Mouse (Mus musculus) lung, embryonic 14.5 days (tissue): Measurements from ENCODE around the gene Rccd1. TPM values are rescaled to one million over a fixed set of nuclear protein-coding genes. Genes with fewer than 3 reads are reported as not detected.

Experiments used
- ATAC-seq: fragments of 200-750 bp; cut with Nextera tagmentation; 2 replicates; pipeline ENCODE4 v1.8.0; 2017; ENCODE audit warnings: mild to moderate bottlenecking, moderate TSS enrichment, moderate library complexity; ENCODE audit not compliant: insufficient read depth
- DNase-seq: peaks from one replicate; pipeline ENCODE4 v3.0.0-alpha.2; 2015
- H3K27ac ChIP-seq: fragments of 300-500 bp; sonication (generic); 2 replicates; pipeline ENCODE4 v1.5.1; 2014; ENCODE audit warnings: low read depth, mild to moderate bottlenecking, moderate library complexity
- H3K27me3 ChIP-seq: fragments of 300-500 bp; sonication (generic); 2 replicates; pipeline ENCODE4 v1.6.1; 2014; ENCODE audit warnings: low read length, control low read depth; ENCODE audit not compliant: insufficient read depth
- H3K36me3 ChIP-seq: fragments of 300-500 bp; sonication (generic); 2 replicates; pipeline ENCODE4 v1.6.1; 2014; ENCODE audit warnings: control low read depth; ENCODE audit not compliant: insufficient read depth
- H3K4me1 ChIP-seq: fragments of 300-500 bp; sonication (generic); 2 replicates; pipeline ENCODE4 v1.6.1; 2014; ENCODE audit warnings: antibody characterized with exemption, control low read depth; ENCODE audit not compliant: insufficient read depth
- H3K4me2 ChIP-seq: fragments of 300-500 bp; sonication (generic); 2 replicates; pipeline ENCODE4 v1.6.1; 2014; ENCODE audit warnings: mild to moderate bottlenecking
- H3K4me3 ChIP-seq: fragments of 300-500 bp; sonication (generic); 2 replicates; pipeline ENCODE4 v1.5.1; 2014; ENCODE audit warnings: low read depth, low read length
- H3K9ac ChIP-seq: fragments of 300-500 bp; sonication (generic); 2 replicates; pipeline ENCODE4 v1.6.1; 2014
- H3K9me3 ChIP-seq: fragments of 300-500 bp; sonication (generic); 2 replicates; pipeline ENCODE4 v1.6.1; 2016; ENCODE audit warnings: low read depth, low read length, control low read depth
- CTCF ChIP-seq: IDR thresholded peaks from 2 replicates; pipeline ENCODE4 v1.5.1; 2016; ENCODE audit warnings: antibody characterized with exemption, low read depth
- WGBS: fragments of 180-500 bp; shearing (Covaris S2); extraction: QIAGEN DNeasy Blood & Tissue Kit; methylation state at CpG from one replicate; pipeline ENCODE4 v1.1.7; 2014; 5-methylcytosine and 5-hydroxymethylcytosine counted together
- polyA plus RNA-seq: library from polyadenylated mRNA; unstranded; fragments of >200 nt; fragmentation: Nextera tagmentation; extraction: Ambion mirVana; gene quantifications from 2 replicates; pipeline ENCODE4 v1.2.1, GENCODE M21; 2014

Gene Rccd1
- polyA plus RNA-seq, 1 experiment from 2014 or later = 11.0 TPM

GRCm38 (mm10) chr7:80287736-80288135 is 36.5 kb downstream of the Rccd1 start:
- no peak overlapping the region for H3K4me2 ChIP-seq
- DNase-seq = no peak
- TF ChIP-seq CTCF = no peak
- WGBS = 76% methylated on average over 10 of the region's 10 CpGs
- H3K27ac ChIP-seq = no peak overlapping the region
- H3K9me3 ChIP-seq = no peaks in the 10 kb centered on the region
- H3K36me3 ChIP-seq = peaks cover 72% of the 10 kb centered on the region
- H3K4me3 ChIP-seq = no peak overlapping the region
- H3K4me1 ChIP-seq = no peaks in the 10 kb centered on the region
- ATAC-seq = no peak
- H3K9ac ChIP-seq = no peak overlapping the region
- no peaks in the 10 kb centered on the region for H3K27me3 ChIP-seq

- ATAC-seq = no peak
These were observed 38.5 kb downstream of the Rccd1 start for GRCm38 (mm10) chr7:80285725-80286124.

DNA sequence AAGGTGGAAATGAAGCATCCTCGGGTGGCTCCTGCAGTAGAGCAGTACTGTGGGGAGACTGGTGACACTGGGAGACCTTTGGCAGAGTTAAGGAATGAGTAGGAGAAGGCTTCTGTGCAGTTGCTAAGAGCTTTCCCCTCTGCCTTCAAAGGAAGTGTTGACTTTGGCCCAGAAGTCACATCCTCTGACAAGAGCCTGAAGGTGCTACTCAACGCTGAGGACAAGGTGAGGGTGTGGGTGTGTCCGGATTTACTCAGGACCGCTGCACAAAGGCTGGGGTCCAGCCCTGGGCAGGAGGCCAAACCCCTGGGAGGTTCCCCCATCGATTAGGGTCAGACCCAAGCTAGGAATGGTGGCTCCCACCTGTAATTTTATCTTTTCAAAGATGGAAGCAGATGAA is 39.9 kb downstream of the Rccd1 start:
- no peak for TF ChIP-seq CTCF
- Histone ChIP-seq H3K27me3 (no peaks in the 10 kb centered on the region), H3K27ac (no peak overlapping the region), H3K9me3 (no peaks in the 10 kb centered on the region), H3K9ac (no peak overlapping the region), H3K4me2 (no peak overlapping the region), H3K4me1 (no peaks in the 10 kb centered on the region), H3K36me3 (peaks cover 68% of the 10 kb centered on the region), H3K4me3 (no peak overlapping the region)
- 72% methylated on average over 5 of the region's 5 CpGs for WGBS
- ATAC-seq (no peak), DNase-seq (no peak)

More at GRCm38 (mm10) chr7:80285725-80286124, 38.5 kb downstream of the Rccd1 start:
- TF ChIP-seq CTCF = no peak
- Histone ChIP-seq H3K4me1 (no peaks in the 10 kb centered on the region), H3K4me2 (no peak overlapping the region), H3K4me3 (no peak overlapping the region), H3K9ac (no peak overlapping the region), H3K27me3 (no peaks in the 10 kb centered on the region), H3K9me3 (no peaks in the 10 kb centered on the region), H3K27ac (no peak overlapping the region), H3K36me3 (peaks cover 72% of the 10 kb centered on the region)
- 88% methylated on average over 6 of the region's 6 CpGs for WGBS
- DNase-seq = no peak

DNA sequence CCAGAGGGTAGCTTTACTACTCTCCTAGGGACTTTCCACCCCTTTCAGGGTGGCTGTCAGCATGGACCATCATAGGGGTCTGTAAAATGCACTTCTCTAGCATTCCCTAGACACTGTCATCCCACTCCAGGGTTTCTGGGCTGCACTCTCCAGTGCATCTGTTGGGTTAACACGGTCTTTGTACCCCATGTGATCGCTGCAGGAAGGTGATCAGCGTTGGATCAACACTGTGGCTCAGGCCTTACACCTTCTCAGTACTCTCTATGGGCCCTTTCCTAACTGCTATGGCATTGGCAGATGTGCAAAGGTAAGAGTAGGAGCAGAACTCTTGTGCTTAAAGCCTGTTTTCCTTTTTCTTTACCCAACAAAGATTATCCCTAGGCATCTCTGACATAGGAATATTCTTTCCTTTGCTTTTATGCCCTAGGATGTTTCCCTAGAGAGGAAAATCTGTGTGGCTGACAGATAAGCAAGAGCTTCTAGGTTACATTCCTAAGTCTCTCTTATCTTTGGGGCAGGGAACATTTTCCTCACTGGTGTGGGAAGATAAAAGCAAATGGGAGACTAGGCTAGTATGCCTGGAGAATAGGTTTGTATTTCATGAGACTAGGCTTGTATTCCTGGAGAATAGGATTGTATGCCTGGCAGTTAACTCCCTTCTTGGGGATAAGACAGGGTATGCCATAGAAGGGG is 40.9 kb downstream of the Rccd1 start:
- no peak for TF ChIP-seq CTCF
- Histone ChIP-seq H3K4me2 (no peak overlapping the region), H3K9me3 (no peaks in the 10 kb centered on the region), H3K9ac (no peak overlapping the region), H3K4me1 (no peaks in the 10 kb centered on the region), H3K36me3 (peaks cover 78% of the 10 kb centered on the region), H3K27ac (no peak overlapping the region), H3K27me3 (no peaks in the 10 kb centered on the region), H3K4me3 (no peak overlapping the region)
- DNase-seq = no peak
- WGBS = 77% methylated on average over 3 of the region's 3 CpGs
- ATAC-seq = no peak

- DNase-seq (no peak), ATAC-seq (no peak)
- Histone ChIP-seq H3K9me3 (no peaks in the 10 kb centered on the region), H3K36me3 (peaks cover 74% of the 10 kb centered on the region), H3K27ac (no peak overlapping the region), H3K4me3 (no peak overlapping the region), H3K27me3 (no peaks in the 10 kb centered on the region), H3K4me1 (no peaks in the 10 kb centered on the region), H3K4me2 (no peak overlapping the region), H3K9ac (no peak overlapping the region)
- 86% methylated on average over 3 of the region's 3 CpGs for WGBS
- TF ChIP-seq CTCF = no peak
These were observed 42.6 kb downstream of the Rccd1 start for GRCm38 (mm10) chr7:80281646-80282045.

DNA sequence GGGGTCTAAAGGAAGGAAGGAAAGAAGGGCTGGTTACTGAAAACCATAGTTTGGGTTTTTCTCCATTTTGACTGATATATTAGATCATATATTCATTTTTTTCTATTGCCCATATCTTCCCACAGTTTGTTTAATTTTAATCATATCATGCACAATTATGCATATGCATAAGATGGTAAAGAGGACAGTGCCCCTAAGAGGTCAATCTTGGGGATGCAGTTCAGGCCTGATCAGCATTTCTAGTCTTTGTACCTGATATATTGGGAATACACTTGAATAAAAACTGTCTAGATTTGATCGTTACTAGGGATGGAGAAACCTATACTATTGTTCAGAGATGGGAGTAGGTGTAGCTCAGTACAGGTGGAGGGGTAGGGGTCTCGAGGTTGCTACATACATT is 43.3 kb downstream of the Rccd1 start:
- no peak overlapping the region for H3K4me3 ChIP-seq
- no peaks in the 10 kb centered on the region for H3K27me3 ChIP-seq
- H3K9me3 ChIP-seq = no peaks in the 10 kb centered on the region
- peaks cover 74% of the 10 kb centered on the region for H3K36me3 ChIP-seq
- 0 out of 2 replicates have a peak, but pooled peaks have one; percentile 8 for TF ChIP-seq CTCF
- H3K9ac ChIP-seq = no peak overlapping the region
- WGBS = 82% methylated on average over 2 of the region's 2 CpGs
- DNase-seq = no peak
- no peak overlapping the region for H3K27ac ChIP-seq
- ATAC-seq = no peak
- H3K4me2 ChIP-seq = no peak overlapping the region
- no peaks in the 10 kb centered on the region for H3K4me1 ChIP-seq

DNA sequence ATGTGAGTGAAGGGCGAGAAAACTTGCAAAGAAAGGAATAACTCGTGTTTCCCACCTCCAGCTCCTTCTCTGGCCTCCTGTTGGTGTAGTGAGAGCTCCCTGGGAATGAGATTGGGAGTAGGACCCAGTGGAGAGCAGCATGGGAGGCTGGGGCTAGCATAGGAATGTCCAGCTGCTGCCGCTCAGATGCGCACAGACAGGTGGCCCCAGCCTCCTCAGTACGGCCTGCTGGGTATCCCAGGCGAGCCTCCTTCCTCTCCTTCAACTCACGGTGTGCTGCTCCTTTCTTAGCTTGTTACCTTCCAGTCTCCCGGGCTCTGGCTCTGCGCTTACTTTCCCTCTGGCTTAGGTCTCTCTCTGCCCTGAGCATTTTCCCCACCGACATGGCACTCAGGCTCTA is 44.2 kb downstream of the Rccd1 start:
- H3K4me2 ChIP-seq = no peak overlapping the region
- H3K36me3 ChIP-seq = peaks cover 72% of the 10 kb centered on the region
- DNase-seq = no peak
- no peaks in the 10 kb centered on the region for H3K27me3 ChIP-seq
- no peak overlapping the region for H3K27ac ChIP-seq
- no peaks in the 10 kb centered on the region for H3K4me1 ChIP-seq
- no peak for ATAC-seq
- H3K4me3 ChIP-seq = no peak overlapping the region
- H3K9ac ChIP-seq = no peak overlapping the region
- no peaks in the 10 kb centered on the region for H3K9me3 ChIP-seq
- TF ChIP-seq CTCF = no peak
- WGBS = 75% methylated on average over 10 of the region's 10 CpGs

DNA sequence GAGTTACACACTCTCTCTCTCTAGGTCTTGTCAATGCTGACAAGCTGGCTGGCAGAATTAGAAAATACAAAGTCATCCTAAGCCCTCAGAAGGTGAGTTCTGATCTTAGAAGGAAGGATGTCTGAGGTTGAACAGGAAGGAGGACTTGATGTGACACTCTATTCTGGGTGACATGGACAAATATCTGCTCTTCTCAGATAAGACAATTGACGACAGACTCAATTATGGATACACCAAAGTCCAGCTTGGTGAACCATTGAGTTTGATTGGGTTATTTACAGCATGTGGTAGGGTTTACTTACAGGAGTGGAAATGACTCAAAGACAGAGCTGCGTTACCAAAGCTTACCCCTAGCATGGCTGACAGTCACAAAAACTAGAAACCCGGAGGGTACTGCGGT is 47.9 kb downstream of the Rccd1 start:
- Histone ChIP-seq H3K4me1 (no peaks in the 10 kb centered on the region), H3K36me3 (peaks cover 63% of the 10 kb centered on the region), H3K9ac (no peak overlapping the region), H3K9me3 (peaks cover 6% of the 10 kb centered on the region; the same call in 1 of the 2 replicates), H3K4me3 (no peak overlapping the region), H3K27ac (no peak overlapping the region), H3K4me2 (no peak overlapping the region), H3K27me3 (no peaks in the 10 kb centered on the region)
- no peak for TF ChIP-seq CTCF
- ATAC-seq (no peak), DNase-seq (no peak)
- WGBS = 91% methylated on average over 4 of the region's 4 CpGs
